Mouse (Mus musculus) heart, adult 2 months (tissue): ENCODE results near the gene Gm8660.
"Not testable (repeated sequence)": the region's sequence is repeated elsewhere in the genome, so short reads cannot be mapped to it uniquely, and the experiment has no call there.

Experiments
- CTCF ChIP-seq: fragments of 200-600 bp; IDR thresholded peaks from 2 replicates; pipeline ENCODE4 v1.8.1; 2022; ENCODE audit warnings: antibody characterized with exemption, mild to moderate bottlenecking, moderate library complexity
- POLR2A ChIP-seq: fragments of 200-500 bp; IDR thresholded peaks from 2 replicates; pipeline ENCODE4 v1.6.1; 2011; ENCODE audit warnings: mild to moderate bottlenecking, low read depth, low read length, control low read depth; ENCODE audit not compliant: insufficient read depth

GRCm38 (mm10) chr7:22329617-22330016, 41.2 kb downstream of the Gm8660 start, which contains the start of gene Gm4187:
- not testable (repeated sequence) for TF ChIP-seq CTCF, POLR2A
